Mouse (Mus musculus) MEL (cell line): ENCODE results near the gene Sass6.

Experiments
- CTCF ChIP-seq, 3 experiments: IDR thresholded peaks in 2 of 3; conservative IDR thresholded peaks in 1 of 3; 2 replicates each; pipeline ENCODE4 v1.5.1; 2011 to 2012; ENCODE audit warnings: low read length in 3 of 3, low read depth in 2 of 3, mild to moderate bottlenecking in 2 of 3, improper control_type of control experiment in 1 of 3, inconsistent platforms in 1 of 3, mixed read lengths in 1 of 3, moderate library complexity in 1 of 3; ENCODE audit not compliant: control insufficient read depth in 1 of 3, insufficient read depth in 1 of 3, poor library complexity in 1 of 3, severe bottlenecking in 1 of 3
- EP300 ChIP-seq, 2 experiments: IDR thresholded peaks; 2 replicates each; pipeline ENCODE4 v1.6.1; 2011; ENCODE audit warnings: improper control_type of control experiment in 2 of 2, low read length in 2 of 2, low read depth in 1 of 2, mild to moderate bottlenecking in 1 of 2
- SIN3A ChIP-seq: IDR thresholded peaks from 2 replicates; pipeline ENCODE4 v1.6.1; 2012; ENCODE audit warnings: low read length, improper control_type of control experiment, inconsistent platforms

GRCm38 (mm10) chr3:116641811-116642371 lies 47.1 kb downstream of the Sass6 start:
- TF ChIP-seq EP300 (IDR thresholded peaks at IDR 0.05; ENCODE audit: low read depth in 1 of 2, low read length in 2 of 2) (no peak), SIN3A (no peak), CTCF (IDR thresholded peaks at IDR 0.05 in 2 of 3, conservative IDR thresholded peaks at IDR 0.05 in 1 of 3; ENCODE audit: control insufficient read depth in 1 of 3, insufficient read depth in 1 of 3, low read depth in 2 of 3, low read length in 3 of 3, poor library complexity in 1 of 3, severe bottlenecking in 1 of 3) (no peak)
